Mouse (Mus musculus) hindbrain, embryonic 14.5 days (tissue): ENCODE data around the gene Myct1. TPM values are rescaled to one million over a fixed set of nuclear protein-coding genes. Genes with fewer than 3 reads are reported as not detected.

Source experiments
- ATAC-seq: fragments of 200-750 bp; cut with Nextera tagmentation; 2 replicates; pipeline ENCODE4 v1.8.0; 2017; ENCODE audit warnings: moderate number of reproducible peaks, mild to moderate bottlenecking, moderate TSS enrichment, moderate library complexity; ENCODE audit not compliant: low FRiP score
- DNase-seq: peaks from one replicate; pipeline ENCODE4 v3.0.0-alpha.2; 2015; ENCODE audit warnings: low spot score
- H3K27ac ChIP-seq: fragments of 300-500 bp; sonication (generic); 2 replicates; pipeline ENCODE4 v1.5.1; 2014; ENCODE audit warnings: mild to moderate bottlenecking, moderate library complexity
- H3K27me3 ChIP-seq: fragments of 300-500 bp; sonication (generic); 2 replicates; pipeline ENCODE4 v1.6.1; 2014; ENCODE audit warnings: mild to moderate bottlenecking, low read length, mixed read lengths; ENCODE audit not compliant: control insufficient read depth, insufficient read depth
- H3K36me3 ChIP-seq: fragments of 300-500 bp; sonication (generic); replicated peaks from 2 replicates; pipeline ENCODE4 v1.6.1; 2014; ENCODE audit not compliant: control insufficient read depth, insufficient read depth
- H3K4me1 ChIP-seq: fragments of 300-500 bp; sonication (generic); replicated peaks from 2 replicates; pipeline ENCODE4 v1.6.1; 2014; ENCODE audit warnings: antibody characterized with exemption, low read length, mixed read lengths; ENCODE audit not compliant: control insufficient read depth, insufficient read depth
- H3K4me2 ChIP-seq: fragments of 300-500 bp; sonication (generic); replicated peaks from 2 replicates; pipeline ENCODE4 v1.6.1; 2014; ENCODE audit warnings: mild to moderate bottlenecking, moderate library complexity
- H3K4me3 ChIP-seq: fragments of 300-500 bp; sonication (generic); replicated peaks from 2 replicates; pipeline ENCODE4 v1.5.1; 2014; ENCODE audit warnings: mild to moderate bottlenecking, low read length
- H3K9ac ChIP-seq: fragments of 300-500 bp; sonication (generic); 2 replicates; pipeline ENCODE4 v1.6.1; 2014
- H3K9me3 ChIP-seq: fragments of 300-500 bp; sonication (generic); 2 replicates; pipeline ENCODE4 v1.6.1; 2016; ENCODE audit warnings: low read length; ENCODE audit not compliant: control insufficient read depth
- WGBS: fragments of 180-500 bp; shearing (Covaris S2); extraction: QIAGEN DNeasy Blood & Tissue Kit; methylation state at CpG from one replicate; pipeline ENCODE4 v1.1.7; 2014; 5-methylcytosine and 5-hydroxymethylcytosine counted together
- polyA plus RNA-seq: library from polyadenylated mRNA; unstranded; fragments of >200 nt; fragmentation: Nextera tagmentation; extraction: Ambion mirVana; gene quantifications from 2 replicates; pipeline ENCODE4 v1.2.1, GENCODE M21; 2014

The Myct1 gene
- polyA plus RNA-seq: 1.3 and 1.6 TPM in 2 replicates

GRCm38 (mm10) chr10:5593464-5593863, at the start of gene Myct1:
TSS of gene Myct1 (plus strand) at chr10:5593775.
- no peaks in the 10 kb centered on the region for H3K9me3 ChIP-seq
- H3K27me3 ChIP-seq: no peaks in the 10 kb centered on the region
- no peak within 1 kb of the TSS for H3K27ac ChIP-seq
- H3K9ac ChIP-seq: no peak within 1 kb of the TSS
- H3K4me3 ChIP-seq: no peak within 1 kb of the TSS
- H3K4me1 ChIP-seq: no peaks in the 10 kb centered on the region
- 69% methylated on average over 5 of the region's 5 CpGs for WGBS
- H3K4me2 ChIP-seq: no peak within 1 kb of the TSS
- no peaks in the 10 kb centered on the region for H3K36me3 ChIP-seq
- DNase-seq (no peak), ATAC-seq (no peak)

GRCm38 (mm10) chr10:5546428-5546827, 47.1 kb upstream of the Myct1 start:
- DNase-seq (no peak), ATAC-seq (no peak)
- Histone ChIP-seq H3K9ac (no peak overlapping the region), H3K36me3 (no peaks in the 10 kb centered on the region), H3K4me2 (no peak overlapping the region), H3K27ac (no peak overlapping the region), H3K4me1 (peaks cover 3% of the 10 kb centered on the region), H3K4me3 (no peak overlapping the region), H3K9me3 (no peaks in the 10 kb centered on the region), H3K27me3 (no peaks in the 10 kb centered on the region)
- WGBS: 96% methylated on average over 5 of the region's 5 CpGs

- 93% methylated on average over 9 of the region's 9 CpGs for WGBS
- H3K27ac ChIP-seq: no peak overlapping the region
- H3K36me3 ChIP-seq: no peaks in the 10 kb centered on the region
- ATAC-seq (no peak), DNase-seq (no peak)
- H3K9me3 ChIP-seq: no peaks in the 10 kb centered on the region
- no peaks in the 10 kb centered on the region for H3K27me3 ChIP-seq
- peaks cover 3% of the 10 kb centered on the region for H3K4me1 ChIP-seq
- no peak overlapping the region for H3K4me2 ChIP-seq
- no peak overlapping the region for H3K9ac ChIP-seq
- no peak overlapping the region for H3K4me3 ChIP-seq
Observed at GRCm38 (mm10) chr10:5547769-5548168, 45.8 kb upstream of the Myct1 start.

GRCm38 (mm10) chr10:5548651-5549050, 44.9 kb upstream of the Myct1 start:
- ATAC-seq (no peak), DNase-seq (no peak)
- no peak overlapping the region for H3K9ac ChIP-seq
- 90% methylated on average over 2 of the region's 2 CpGs for WGBS
- peaks cover 3% of the 10 kb centered on the region for H3K4me1 ChIP-seq
- no peaks in the 10 kb centered on the region for H3K27me3 ChIP-seq
- no peak overlapping the region for H3K27ac ChIP-seq
- H3K4me2 ChIP-seq: peak overlapping the region; percentile 3; the same call in 1 of the 2 replicates
- no peak overlapping the region for H3K4me3 ChIP-seq
- no peaks in the 10 kb centered on the region for H3K36me3 ChIP-seq
- no peaks in the 10 kb centered on the region for H3K9me3 ChIP-seq

- DNase-seq (no peak), ATAC-seq (no peak; the same call in 1 of the 2 replicates)
- Histone ChIP-seq H3K9ac (peak overlapping the region; percentile 85), H3K9me3 (no peaks in the 10 kb centered on the region), H3K27me3 (no peaks in the 10 kb centered on the region), H3K4me1 (peaks cover 3% of the 10 kb centered on the region), H3K4me2 (peak overlapping the region; percentile 86), H3K4me3 (peak overlapping the region; percentile 71), H3K36me3 (no peaks in the 10 kb centered on the region), H3K27ac (peak overlapping the region; percentile 86)
- WGBS: 11% methylated on average over 6 of the region's 6 CpGs
Observed at GRCm38 (mm10) chr10:5549871-5550167, 43.8 kb upstream of the Myct1 start.

- DNase-seq (peak; percentile 59), ATAC-seq (peak; percentile 92)
- peak overlapping the region; percentile 85 for H3K9ac ChIP-seq
- H3K4me2 ChIP-seq: peak overlapping the region; percentile 86
- WGBS: under 1% methylated on average over 43 of the region's 44 CpGs
- peaks cover 3% of the 10 kb centered on the region for H3K4me1 ChIP-seq
- peak overlapping the region; percentile 86 for H3K27ac ChIP-seq
- peak overlapping the region; percentile 71 for H3K4me3 ChIP-seq
- H3K9me3 ChIP-seq: no peaks in the 10 kb centered on the region
- H3K36me3 ChIP-seq: no peaks in the 10 kb centered on the region
- H3K27me3 ChIP-seq: no peaks in the 10 kb centered on the region
Observed at GRCm38 (mm10) chr10:5550168-5551021, 43.2 kb upstream of the Myct1 start.

GRCm38 (mm10) chr10:5551382-5551781, 42.2 kb upstream of the Myct1 start, which contains the start of gene Syne1:
TSS of gene Syne1 (minus strand) at chr10:5551482.
- H3K27me3 ChIP-seq: no peaks in the 10 kb centered on the region
- peak within 1 kb of the TSS; percentile 86 for H3K4me2 ChIP-seq
- H3K27ac ChIP-seq: peak within 1 kb of the TSS; percentile 86
- H3K36me3 ChIP-seq: no peaks in the 10 kb centered on the region
- 68% methylated on average over 5 of the region's 5 CpGs for WGBS
- H3K9ac ChIP-seq: peak within 1 kb of the TSS; percentile 85
- H3K4me1 ChIP-seq: peaks cover 3% of the 10 kb centered on the region
- H3K9me3 ChIP-seq: no peaks in the 10 kb centered on the region
- peak within 1 kb of the TSS; percentile 71 for H3K4me3 ChIP-seq
- ATAC-seq: no peak
- no peak for DNase-seq

GRCm38 (mm10) chr10:5554941-5555340, 38.6 kb upstream of the Myct1 start:
- H3K9me3 ChIP-seq: no peaks in the 10 kb centered on the region
- ATAC-seq (0 out of 2 replicates have a peak, but pooled peaks have one; percentile 55), DNase-seq (peak; percentile 39)
- H3K4me3 ChIP-seq: no peak overlapping the region
- no peaks in the 10 kb centered on the region for H3K36me3 ChIP-seq
- H3K27ac ChIP-seq: no peak overlapping the region
- H3K4me1 ChIP-seq: no peaks in the 10 kb centered on the region
- 22% methylated on average over 5 of the region's 5 CpGs for WGBS
- no peaks in the 10 kb centered on the region for H3K27me3 ChIP-seq
- H3K9ac ChIP-seq: no peak overlapping the region
- no peak overlapping the region for H3K4me2 ChIP-seq

- no peaks in the 10 kb centered on the region for H3K9me3 ChIP-seq
- DNase-seq (no peak), ATAC-seq (no peak)
- H3K27ac ChIP-seq: no peak overlapping the region
- H3K9ac ChIP-seq: no peak overlapping the region
- no peaks in the 10 kb centered on the region for H3K4me1 ChIP-seq
- no peaks in the 10 kb centered on the region for H3K36me3 ChIP-seq
- H3K4me3 ChIP-seq: no peak overlapping the region
- H3K4me2 ChIP-seq: no peak overlapping the region
- no peaks in the 10 kb centered on the region for H3K27me3 ChIP-seq
Observed at GRCm38 (mm10) chr10:5558808-5559207, 34.8 kb upstream of the Myct1 start.
